Mouse (Mus musculus): ENCODE measurements around the gene Tnip3. TPM values are rescaled to one million over a fixed set of nuclear protein-coding genes. Genes with fewer than 3 reads are reported as not detected.

Gene Tnip3
- total RNA-seq, 2 experiments from 2014 or later: not detected

GRCm38 (mm10) chr6:65540138-65540537 lies 15.0 kb downstream of the Tnip3 start:
- intact Hi-C loops (cut with DNase I): no loop called here
- Histone ChIP-seq H3K4me3 (no peak overlapping the region), H3K27ac (no peak overlapping the region)
- no peak for DNase-seq (ENCODE audit: extremely low spot score in 1 of 2, low spot score in 2 of 2)
- no peak for TF ChIP-seq CTCF (IDR thresholded peaks at IDR 0.05)

GRCm38 (mm10) chr6:65541094-65541493 lies 16.0 kb downstream of the Tnip3 start:
- TF ChIP-seq CTCF (IDR thresholded peaks at IDR 0.05): no peak
- intact Hi-C loops (cut with DNase I): no loop called here
- Histone ChIP-seq H3K4me3 (no peak overlapping the region), H3K27ac (no peak overlapping the region; the same call in 1 of the 2 replicates)
- DNase-seq (ENCODE audit: extremely low spot score in 1 of 2, low spot score in 2 of 2): no peak

- intact Hi-C loops (cut with DNase I): no loop called here
- peak overlapping the region; percentile 58 for H3K27ac ChIP-seq
- H3K4me3 ChIP-seq: no peak overlapping the region
- no peak for DNase-seq (ENCODE audit: extremely low spot score in 1 of 2, low spot score in 2 of 2)
- no peak for TF ChIP-seq CTCF (IDR thresholded peaks at IDR 0.05)
Observed at GRCm38 (mm10) chr6:65542391-65542790, 17.3 kb downstream of the Tnip3 start.

- intact Hi-C loops (cut with DNase I): no loop called here
- Histone ChIP-seq H3K27ac (no peak overlapping the region), H3K4me3 (no peak overlapping the region)
- DNase-seq (ENCODE audit: extremely low spot score in 1 of 2, low spot score in 2 of 2): no peak
- no peak for TF ChIP-seq CTCF (IDR thresholded peaks at IDR 0.05)
Observed at GRCm38 (mm10) chr6:65542913-65543312, 17.8 kb downstream of the Tnip3 start.

- peak in 1 of 2 experiments; percentile 31 for DNase-seq (ENCODE audit: extremely low spot score in 1 of 2, low spot score in 2 of 2)
- no peak overlapping the region for H3K4me3 ChIP-seq
- no peak overlapping the region; the same call in 1 of the 2 replicates for H3K27ac ChIP-seq
- intact Hi-C loops (cut with DNase I): no loop called here
- TF ChIP-seq CTCF (IDR thresholded peaks at IDR 0.05): no peak
Observed at GRCm38 (mm10) chr6:65563887-65564656, 39.0 kb downstream of the Tnip3 start.

GRCm38 (mm10) chr6:65564657-65565039 lies 39.5 kb downstream of the Tnip3 start:
- Histone ChIP-seq H3K4me3 (no peak overlapping the region), H3K27ac (peak overlapping the region; percentile 40; the same call in 1 of the 2 replicates)
- TF ChIP-seq CTCF (IDR thresholded peaks at IDR 0.05): no peak
- intact Hi-C loops (cut with DNase I): no loop called here
- DNase-seq (ENCODE audit: extremely low spot score in 1 of 2, low spot score in 2 of 2): no peak

GRCm38 (mm10) chr6:65569741-65570140 lies 44.6 kb downstream of the Tnip3 start:
- Histone ChIP-seq H3K27ac (no peak overlapping the region), H3K4me3 (no peak overlapping the region)
- intact Hi-C loops (cut with DNase I): loop anchor here (1.0 to 5.0 kb wide), 2 partner anchors 59 to 442 kb away; no protein-coding TSS in a partner anchor
- peak; percentile 71 for TF ChIP-seq CTCF (IDR thresholded peaks at IDR 0.05)
- DNase-seq (ENCODE audit: extremely low spot score in 1 of 2, low spot score in 2 of 2): peak; percentile 31 to 34

- no peak overlapping the region for H3K4me3 ChIP-seq
- H3K27ac ChIP-seq: no peak overlapping the region
- DNase-seq (ENCODE audit: extremely low spot score in 1 of 2, low spot score in 2 of 2): no peak
- intact Hi-C loops (cut with DNase I): no loop called here
- TF ChIP-seq CTCF (IDR thresholded peaks at IDR 0.05): no peak
Observed at GRCm38 (mm10) chr6:65578151-65578973, 53.2 kb downstream of the Tnip3 start.

- no peak for TF ChIP-seq CTCF (IDR thresholded peaks at IDR 0.05)
- Histone ChIP-seq H3K27ac (no peak overlapping the region), H3K4me3 (no peak overlapping the region)
- intact Hi-C loops (cut with DNase I): no loop called here
- DNase-seq (ENCODE audit: extremely low spot score in 1 of 2, low spot score in 2 of 2): no peak
Observed at GRCm38 (mm10) chr6:65583029-65583428, 57.9 kb downstream of the Tnip3 start.

GRCm38 (mm10) chr6:65584870-65585332 lies 59.8 kb downstream of the Tnip3 start:
- Histone ChIP-seq H3K4me3 (no peak overlapping the region), H3K27ac (peak overlapping the region; percentile 13)
- peak; percentile 36 to 63 for DNase-seq (ENCODE audit: extremely low spot score in 1 of 2, low spot score in 2 of 2)
- no peak for TF ChIP-seq CTCF (IDR thresholded peaks at IDR 0.05)
- intact Hi-C loops (cut with DNase I): no loop called here

- no peak for TF ChIP-seq CTCF (IDR thresholded peaks at IDR 0.05)
- Histone ChIP-seq H3K27ac (peak overlapping the region; percentile 13; the same call in 1 of the 2 replicates), H3K4me3 (no peak overlapping the region)
- DNase-seq (ENCODE audit: extremely low spot score in 1 of 2, low spot score in 2 of 2): no peak
- intact Hi-C loops (cut with DNase I): no loop called here
Observed at GRCm38 (mm10) chr6:65585333-65586053, 60.4 kb downstream of the Tnip3 start.
